Mouse (Mus musculus) brown adipose tissue, adult 24 weeks (tissue): ENCODE measurements around the gene Nptxr. TPM values are rescaled to one million over a fixed set of nuclear protein-coding genes. Genes with fewer than 3 reads are reported as not detected.
A peak's percentile ranks its signal among the peaks of the same experiment; 100 is the strongest.

ENCODE experiments used
- H3K27ac ChIP-seq: fragments of 200-500 bp; replicated peaks from 2 replicates; pipeline ENCODE4 v1.5.1; 2012; ENCODE audit warnings: low read depth, mild to moderate bottlenecking, low read length
- H3K4me1 ChIP-seq: fragments of 200-500 bp; 2 replicates; pipeline ENCODE4 v1.6.1; 2012; ENCODE audit warnings: low read length, mixed read lengths; ENCODE audit not compliant: control insufficient read depth, insufficient read depth, insufficient read length
- H3K4me3 ChIP-seq: fragments of 200-500 bp; 2 replicates; pipeline ENCODE4 v1.5.1; 2012; ENCODE audit warnings: low read depth, mild to moderate bottlenecking, low read length, moderate library complexity; ENCODE audit not compliant: insufficient read depth
- polyA plus RNA-seq: library from polyadenylated mRNA; stranded (reverse); fragments of >200 nt; gene quantifications from 2 replicates; pipeline ENCODE4 v1.2.4, GENCODE M21; 2012; ENCODE audit not compliant: missing spikeins, insufficient read depth, insufficient read length

The Nptxr gene
- polyA plus RNA-seq, 1 experiment, result 0.83 TPM

DNA sequence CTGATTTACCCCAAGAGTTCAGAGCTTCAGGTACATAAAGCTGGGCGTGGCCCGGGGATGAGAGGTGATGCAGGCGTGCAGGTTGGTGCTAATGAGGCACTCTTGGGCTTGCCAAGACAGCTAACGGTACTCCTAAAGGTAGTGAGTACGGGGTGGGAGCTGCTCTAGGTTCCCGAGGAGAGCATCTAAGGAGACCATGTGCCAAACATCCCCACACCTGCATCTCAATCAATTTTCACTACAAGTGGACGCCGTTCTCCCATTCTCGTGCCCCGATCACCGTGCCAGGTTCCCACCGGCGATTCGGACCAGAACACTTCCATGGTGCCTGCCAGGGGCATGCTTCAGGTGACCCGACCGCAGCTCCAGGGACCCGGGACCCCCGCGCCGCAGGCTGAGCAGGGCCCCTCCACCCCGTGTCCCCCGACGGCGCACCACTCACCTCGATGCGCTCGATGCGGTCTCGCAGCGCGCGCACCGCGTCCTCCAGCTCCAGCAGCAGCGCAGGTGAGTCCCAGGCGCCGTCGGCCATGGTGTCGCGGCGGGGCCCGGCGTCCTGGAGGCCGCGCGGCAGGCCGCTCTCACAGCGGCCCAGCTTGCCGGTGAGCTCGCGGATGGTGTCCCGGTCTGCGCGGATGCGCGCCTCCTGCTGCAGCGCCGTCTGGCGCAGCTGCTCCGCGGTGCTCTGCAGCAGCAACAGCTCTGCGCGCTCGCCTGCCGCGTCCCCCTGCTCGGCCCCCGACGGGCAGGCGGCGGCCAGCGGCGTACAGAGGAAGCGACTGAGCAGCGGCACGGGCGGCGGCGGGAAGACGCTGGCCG, 824 bp downstream of the Nptxr start:
- H3K27ac ChIP-seq, result no peak overlapping the region
- H3K4me1 ChIP-seq, result no peaks in the 10 kb centered on the region

DNA sequence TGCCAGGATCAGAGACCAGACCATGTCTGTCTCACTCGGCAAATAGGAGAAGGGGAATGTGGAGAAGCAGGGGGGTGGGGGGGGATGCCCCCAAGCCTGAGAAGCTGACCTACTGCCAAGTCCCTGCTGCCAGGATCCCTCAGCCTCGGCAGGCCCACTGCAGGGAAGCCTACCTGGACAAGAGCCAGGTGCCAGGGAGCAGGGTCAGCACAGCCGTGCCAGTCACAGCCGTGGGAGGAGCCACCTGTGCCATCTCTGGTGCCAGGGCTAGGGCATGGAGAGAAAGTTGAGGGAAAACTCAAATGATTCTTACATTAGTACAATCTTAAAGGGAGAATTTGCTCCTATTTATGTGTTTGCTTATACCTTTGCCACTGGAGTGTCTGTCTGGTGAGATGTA, 2.3 kb downstream of the Nptxr start:
- no peak overlapping the region for H3K4me3 ChIP-seq

More for the DNA sequence above, 824 bp downstream of the Nptxr start:
- peak overlapping the region; percentile 57 for H3K4me3 ChIP-seq

DNA sequence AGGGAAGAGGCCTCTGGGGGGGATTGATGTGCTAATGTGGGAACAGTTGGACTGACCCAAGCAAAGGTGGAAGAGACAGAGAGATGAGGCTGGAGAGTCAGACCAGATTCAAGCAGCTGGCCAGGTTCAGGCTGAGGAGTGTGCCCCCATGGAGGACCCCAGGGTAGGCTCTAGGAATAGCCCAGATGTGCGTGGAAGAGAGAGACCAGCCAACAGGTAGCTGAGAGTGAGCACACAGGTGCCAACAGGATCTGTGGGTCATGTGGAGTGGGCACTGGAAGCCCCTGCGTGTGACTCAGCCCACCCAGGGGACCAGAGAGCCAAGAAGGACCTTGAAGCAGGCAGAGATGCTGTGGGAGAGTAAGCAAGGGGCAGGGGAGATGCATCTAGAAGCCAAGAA, 2.9 kb downstream of the Nptxr start:
- no peak overlapping the region for H3K27ac ChIP-seq
- H3K4me1 ChIP-seq, result no peaks in the 10 kb centered on the region
- H3K4me3 ChIP-seq, result no peak overlapping the region

More for the DNA sequence above, 2.3 kb downstream of the Nptxr start:
- no peaks in the 10 kb centered on the region for H3K4me1 ChIP-seq
- H3K27ac ChIP-seq, result no peak overlapping the region

DNA sequence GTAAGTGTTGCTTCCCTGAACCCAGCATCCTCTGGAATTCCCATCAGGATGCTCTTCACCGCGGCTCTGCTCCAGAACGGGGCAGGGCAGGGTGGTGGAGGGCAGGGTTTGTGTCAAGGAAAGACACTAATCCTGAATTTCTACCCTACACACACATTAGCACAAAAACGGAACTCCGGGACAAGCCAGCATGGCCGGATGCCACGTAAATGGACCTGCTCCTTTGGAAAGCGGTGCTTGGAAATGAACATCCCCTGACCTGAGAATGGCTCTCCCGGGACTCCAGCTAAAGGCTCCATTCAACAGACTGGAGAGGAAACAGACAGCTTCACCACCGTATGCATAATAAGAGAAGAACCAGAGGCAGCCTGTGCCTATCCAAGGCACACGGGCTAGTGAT, 3.9 kb downstream of the Nptxr start:
- H3K27ac ChIP-seq, result no peak overlapping the region
- no peaks in the 10 kb centered on the region for H3K4me1 ChIP-seq
- H3K4me3 ChIP-seq, result no peak overlapping the region

DNA sequence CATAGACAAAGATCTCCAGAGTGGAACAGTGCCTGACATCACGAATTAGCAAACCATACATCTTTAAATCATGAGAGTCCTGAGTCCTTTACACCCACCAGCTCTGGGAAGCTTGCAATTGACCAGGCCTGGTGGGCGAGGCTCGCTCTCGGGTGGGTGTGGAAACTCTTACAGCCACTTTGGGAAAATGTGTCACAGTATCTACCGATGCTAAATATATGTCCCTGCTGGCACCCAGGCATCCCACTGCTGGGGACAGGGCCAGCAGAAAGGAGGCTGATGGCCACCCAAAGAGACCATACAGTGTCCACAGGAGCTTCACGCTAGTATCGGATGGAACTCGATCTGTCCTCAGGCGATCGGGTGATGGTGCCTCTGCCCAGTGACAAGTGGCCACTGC, 6.0 kb downstream of the Nptxr start:
- Histone ChIP-seq H3K4me1 (0 out of 2 replicates have a peak, but pooled peaks cover 2% of the 10 kb centered on the region), H3K4me3 (no peak overlapping the region), H3K27ac (no peak overlapping the region)

DNA sequence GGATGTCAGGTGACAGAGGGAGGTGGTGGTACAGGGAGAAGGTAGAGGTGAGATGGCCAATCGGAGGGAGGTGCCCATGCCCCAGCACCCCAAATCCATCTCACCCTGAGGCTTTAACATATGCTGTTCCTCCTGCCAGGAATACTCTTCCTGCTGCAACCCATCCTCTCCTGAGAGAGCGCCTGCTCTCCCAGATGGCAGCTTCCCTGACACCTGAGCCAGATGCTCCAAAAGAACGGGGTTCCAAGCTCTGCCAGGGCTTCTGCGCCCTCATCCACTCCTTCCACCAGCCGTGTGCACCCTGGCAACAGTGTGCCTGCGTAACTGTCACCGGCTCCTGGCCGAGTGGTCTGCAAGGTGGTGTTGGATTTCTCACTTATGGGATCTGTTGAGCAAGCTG, 6.9 kb downstream of the Nptxr start:
- no peak overlapping the region for H3K27ac ChIP-seq
- H3K4me1 ChIP-seq, result 0 out of 2 replicates have a peak, but pooled peaks cover 2% of the 10 kb centered on the region
- no peak overlapping the region for H3K4me3 ChIP-seq

GRCm38 (mm10) chr15:79797096-79797495, 7.5 kb downstream of the Nptxr start:
- Histone ChIP-seq H3K27ac (no peak overlapping the region), H3K4me3 (no peak overlapping the region), H3K4me1 (0 out of 2 replicates have a peak, but pooled peaks cover 2% of the 10 kb centered on the region)

DNA sequence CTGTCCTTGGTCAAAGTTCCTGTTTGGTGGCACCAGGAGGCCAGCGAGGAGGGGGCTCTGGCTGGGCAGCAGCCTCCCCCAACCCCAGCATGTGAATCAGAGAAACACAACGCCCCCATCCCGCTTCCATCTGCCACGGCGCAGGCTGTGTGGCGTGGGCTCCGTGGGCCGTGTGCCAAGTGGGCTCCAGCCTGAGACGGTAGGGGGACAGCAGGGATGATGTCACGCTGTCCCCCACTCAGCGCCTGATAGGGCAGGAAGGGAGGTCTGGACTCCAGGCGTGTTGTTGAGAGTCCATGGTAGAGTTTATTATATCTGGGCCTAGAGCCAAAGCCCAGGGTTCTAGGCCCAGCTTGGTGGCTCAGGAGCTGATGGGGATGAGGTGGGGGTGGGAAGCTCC, 8.3 kb downstream of the Nptxr start:
- H3K4me1 ChIP-seq, result 0 out of 2 replicates have a peak, but pooled peaks cover 2% of the 10 kb centered on the region
- no peak overlapping the region for H3K4me3 ChIP-seq
- no peak overlapping the region for H3K27ac ChIP-seq

- no peak overlapping the region for H3K4me3 ChIP-seq
- 0 out of 2 replicates have a peak, but pooled peaks cover 2% of the 10 kb centered on the region for H3K4me1 ChIP-seq
- no peak overlapping the region for H3K27ac ChIP-seq
These were observed 10.4 kb downstream of the Nptxr start for GRCm38 (mm10) chr15:79794173-79794572.

GRCm38 (mm10) chr15:79793076-79793475, 11.5 kb downstream of the Nptxr start:
- Histone ChIP-seq H3K4me1 (0 out of 2 replicates have a peak, but pooled peaks cover 2% of the 10 kb centered on the region), H3K27ac (no peak overlapping the region), H3K4me3 (no peak overlapping the region)

GRCm38 (mm10) chr15:79792455-79792854, 12.1 kb downstream of the Nptxr start:
- 0 out of 2 replicates have a peak, but pooled peaks cover 2% of the 10 kb centered on the region for H3K4me1 ChIP-seq
- H3K27ac ChIP-seq, result no peak overlapping the region

DNA sequence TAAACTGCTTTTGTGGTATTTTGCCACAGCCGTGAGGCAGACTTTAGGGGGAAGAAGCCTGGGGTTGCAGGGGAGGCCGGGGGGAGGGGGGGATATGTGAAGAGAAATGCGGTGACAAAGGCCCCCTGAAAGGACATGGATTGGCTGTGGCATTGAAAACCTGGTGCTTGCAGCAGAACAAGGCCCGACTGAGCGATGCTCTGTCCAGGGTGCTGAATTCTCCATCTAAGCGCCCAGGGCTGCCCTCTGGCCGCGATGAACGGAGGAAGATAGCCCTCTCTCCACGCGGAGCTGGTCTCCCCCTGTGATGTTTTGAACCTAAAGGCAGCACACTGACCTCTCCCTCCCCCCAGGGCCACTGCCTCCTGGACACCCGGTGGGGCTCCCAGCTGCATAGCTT, 13.1 kb downstream of the Nptxr start:
- Histone ChIP-seq H3K27ac (no peak overlapping the region), H3K4me1 (0 out of 2 replicates have a peak, but pooled peaks cover 2% of the 10 kb centered on the region), H3K4me3 (no peak overlapping the region)

More at GRCm38 (mm10) chr15:79792455-79792854, 12.1 kb downstream of the Nptxr start:
- H3K4me3 ChIP-seq, result no peak overlapping the region

GRCm38 (mm10) chr15:79790905-79791304, 13.7 kb downstream of the Nptxr start:
- H3K4me3 ChIP-seq, result no peak overlapping the region
- 0 out of 2 replicates have a peak, but pooled peaks cover 2% of the 10 kb centered on the region for H3K4me1 ChIP-seq
- H3K27ac ChIP-seq, result no peak overlapping the region

- Histone ChIP-seq H3K27ac (no peak overlapping the region), H3K4me3 (no peak overlapping the region), H3K4me1 (no peaks in the 10 kb centered on the region)
These were observed 14.5 kb downstream of the Nptxr start for GRCm38 (mm10) chr15:79790111-79790510.

DNA sequence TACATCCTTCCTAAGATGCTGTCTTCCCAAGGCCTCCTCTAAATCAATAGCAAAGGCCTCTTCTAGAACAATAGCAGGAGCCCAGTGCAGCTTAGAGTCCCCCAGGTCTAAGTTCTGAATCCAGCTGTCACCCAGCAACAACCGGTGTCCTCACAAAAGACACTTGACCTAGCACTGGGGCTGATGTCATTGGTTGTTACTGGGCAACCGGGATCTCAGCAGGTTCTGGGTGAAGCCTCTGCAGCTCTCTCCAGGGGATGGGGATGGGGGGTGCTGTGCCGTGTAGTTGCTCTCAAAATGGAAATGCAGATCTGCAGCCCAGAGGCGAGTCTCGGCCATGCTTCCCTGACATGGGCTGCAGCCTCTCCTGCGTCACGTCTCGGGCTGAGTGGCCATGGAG, 16.8 kb downstream of the Nptxr start:
- Histone ChIP-seq H3K4me1 (no peaks in the 10 kb centered on the region), H3K4me3 (no peak overlapping the region), H3K27ac (no peak overlapping the region)

GRCm38 (mm10) chr15:79785056-79785455, 19.5 kb downstream of the Nptxr start:
- Histone ChIP-seq H3K27ac (no peak overlapping the region), H3K4me3 (no peak overlapping the region), H3K4me1 (no peaks in the 10 kb centered on the region)
